Mouse (Mus musculus): Measurements from ENCODE around the gene Gm10322.

DNA sequence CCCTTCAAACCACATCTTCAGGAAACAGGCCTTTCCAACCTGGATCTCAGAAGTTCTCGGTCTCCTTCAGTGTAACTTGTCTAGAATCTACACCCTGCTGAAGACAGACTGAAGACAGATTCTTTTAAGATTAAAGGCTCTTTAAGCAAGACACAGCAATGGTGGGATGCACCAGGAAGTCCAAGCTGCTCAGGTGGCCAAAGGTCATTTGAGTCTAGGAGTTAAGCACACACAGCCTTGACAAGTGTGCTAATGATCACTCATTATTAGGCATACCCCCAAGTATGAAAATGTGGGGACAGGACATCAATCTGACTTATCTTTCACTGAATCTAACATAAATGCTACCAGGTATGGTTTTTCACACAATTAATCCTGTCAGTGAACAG lies 46.4 kb upstream of the Gm10322 start:
- TF ChIP-seq CTCF (IDR thresholded peaks at IDR 0.05; ENCODE audit: extremely low read depth, insufficient read depth, low read length) (no peak), POLR2A (IDR thresholded peaks at IDR 0.05; ENCODE audit: extremely low read depth, insufficient read depth, low read length) (no peak)
